Mouse (Mus musculus) liver, embryonic 14.5 days (tissue): ENCODE results near the gene P2ry6.

Experiments
- CTCF ChIP-seq: IDR thresholded peaks from 2 replicates; pipeline ENCODE4 v1.5.1; 2016; ENCODE audit warnings: antibody characterized with exemption, low read depth, control low read depth
- EP300 ChIP-seq: IDR thresholded peaks from 2 replicates; pipeline ENCODE4 v1.6.1; 2016; ENCODE audit warnings: antibody characterized with exemption, low read depth

GRCm38 (mm10) chr7:100964242-100964641, 10.2 kb downstream of the P2ry6 start:
- TF ChIP-seq CTCF (no peak), EP300 (no peak)
